In genomic region chrX:51681170-51681667, GRCm38 (mm10) we compare ENCODE assay signal across 7 mouse cellular contexts. TPM values are rescaled to one million over a fixed set of nuclear protein-coding genes. Genes with fewer than 3 reads are reported as not detected.
DNase-seq lines count a peak whose midpoint lies in the region; ATAC-seq and TF ChIP-seq lines count a peak whose summit lies in the region.

No protein-coding gene starts in this region.

- H3K27ac ChIP-seq in embryonic facial prominence, embryonic 11.5 days (replicated peaks; ENCODE audit: low read depth, low read length) = no peak overlapping the region
- H3K27ac ChIP-seq in stomach, embryonic 15.5 days = no peak overlapping the region

- H3K36me3 ChIP-seq in E14TG2a.4 (ENCODE audit: insufficient read depth, low read length) = no peaks in the 10 kb centered on the region
- no peaks in the 10 kb centered on the region for H3K36me3 ChIP-seq in embryonic facial prominence, embryonic 11.5 days (replicated peaks; ENCODE audit: control insufficient read depth, insufficient read depth, low read depth, low read length)
- no peaks in the 10 kb centered on the region for H3K36me3 ChIP-seq in stomach, embryonic 15.5 days

- H3K27me3 ChIP-seq in E14TG2a.4 (ENCODE audit: insufficient read depth, low read length) = peaks cover 67% of the 10 kb centered on the region
- no peaks in the 10 kb centered on the region; the same call in 1 of the 2 replicates for H3K27me3 ChIP-seq in embryonic facial prominence, embryonic 11.5 days (ENCODE audit: control insufficient read depth, insufficient read depth, low read length)
- 0 out of 2 replicates have a peak, but pooled peaks cover 14% of the 10 kb centered on the region for H3K27me3 ChIP-seq in stomach, embryonic 15.5 days (replicated peaks)

- H3K9me3 ChIP-seq in E14TG2a.4 (ENCODE audit: low read length) = no peaks in the 10 kb centered on the region
- no peaks in the 10 kb centered on the region for H3K9me3 ChIP-seq in embryonic facial prominence, embryonic 11.5 days (replicated peaks; ENCODE audit: control insufficient read depth, low read length)
- no peaks in the 10 kb centered on the region for H3K9me3 ChIP-seq in stomach, embryonic 15.5 days

- TF ChIP-seq CTCF in E14TG2a.4 (conservative IDR thresholded peaks at IDR 0.05; ENCODE audit: low read length) = no peak

- H3K4me1 ChIP-seq in E14TG2a.4 (replicated peaks; ENCODE audit: low read depth, low read length) = peaks cover 14% of the 10 kb centered on the region; the same call in 1 of the 2 replicates
- H3K4me1 ChIP-seq in embryonic facial prominence, embryonic 11.5 days (ENCODE audit: control insufficient read depth, insufficient read depth, low read length) = no peaks in the 10 kb centered on the region
- no peaks in the 10 kb centered on the region for H3K4me1 ChIP-seq in stomach, embryonic 15.5 days

- intact Hi-C loops in heart, postnatal 10 days (cut with DNase I) = loop anchor here (5.0 kb wide), 1 partner anchor 174 kb away; no protein-coding TSS in a partner anchor

- H3K4me3 ChIP-seq in E14TG2a.4 (replicated peaks; ENCODE audit: low read length) = peak overlapping the region; percentile 77
- H3K4me3 ChIP-seq in embryonic facial prominence, embryonic 11.5 days (ENCODE audit: low read depth, low read length) = peak overlapping the region; percentile 47
- peak overlapping the region; percentile 49 for H3K4me3 ChIP-seq in stomach, embryonic 15.5 days (replicated peaks)

- 14% methylated on average over 39 of the region's 43 CpGs for WGBS in embryonic facial prominence, embryonic 11.5 days
- 16% methylated on average over 43 of the region's 43 CpGs for WGBS in stomach, embryonic 15.5 days

- peak; percentile 68; the same call in 1 of the 2 replicates for ATAC-seq in embryonic facial prominence, embryonic 11.5 days (replicated peaks; ENCODE audit: insufficient number of reproducible peaks, low FRiP score, low TSS enrichment, low read depth)
- no peak; the same call in 1 of the 2 replicates for ATAC-seq in stomach, embryonic 15.5 days (ENCODE audit: insufficient read depth, low FRiP score, low read depth)

- peak overlapping the region; percentile 68 for H3K9ac ChIP-seq in embryonic facial prominence, embryonic 11.5 days (replicated peaks; ENCODE audit: low read length)
- H3K9ac ChIP-seq in stomach, embryonic 15.5 days = no peak overlapping the region; the same call in 1 of the 2 replicates

- peak; percentile 53 for DNase-seq in Muller cell, postnatal 12 days (ENCODE audit: inconsistent ontology term)
- DNase-seq in embryonic facial prominence, embryonic 11.5 days (ENCODE audit: low spot score) = peak; percentile 60
- peak; percentile 15 to 24 for DNase-seq in heart, postnatal 10 days
- peak; percentile 60 to 75 for DNase-seq in kidney, postnatal 4 days
- DNase-seq in mesoderm, embryonic 11.5 days (ENCODE audit: low read depth, low spot score) = peak; percentile 57

- peak overlapping the region; percentile 62 for H3K4me2 ChIP-seq in embryonic facial prominence, embryonic 11.5 days (ENCODE audit: low read depth, low read length)
- peak overlapping the region; percentile 87 for H3K4me2 ChIP-seq in stomach, embryonic 15.5 days

RNA-seq across cellular contexts. Expression of gene Hs6st2, which starts 0.4 kb away (rescaled TPM):
- 25.3 and 27.0 TPM in 2 replicates for polyA plus RNA-seq in embryonic facial prominence, embryonic 11.5 days (2014; fragmentation: Nextera tagmentation; extraction: Ambion mirVana)
- 1 to 10 TPM; 5.4 to 5.8 TPM for total RNA-seq in heart, postnatal 10 days (2021)
- 9.3 and 10.6 TPM in 2 replicates for polyA plus RNA-seq in stomach, embryonic 15.5 days (2015; fragmentation: Nextera tagmentation; extraction: Ambion mirVana)
